Mouse (Mus musculus): ENCODE results near the gene Irak1. TPM values are rescaled to one million over a fixed set of nuclear protein-coding genes. Genes with fewer than 3 reads are reported as not detected.

Gene Irak1
- 43.3 and 48.2 TPM in 2 replicates for polyA plus RNA-seq (2014; fragmentation: Nextera tagmentation; extraction: Ambion mirVana)

- Histone ChIP-seq H3K4me1 (ENCODE audit: control insufficient read depth, insufficient read depth, low read length) (0 out of 2 replicates have a peak, but pooled peaks cover 3% of the 10 kb centered on the region), H3K27ac (replicated peaks; ENCODE audit: low read depth, low read length) (peak within 1 kb of the TSS; percentile 80), H3K4me2 (ENCODE audit: low read depth, low read length) (peak within 1 kb of the TSS; percentile 62), H3K27me3 (replicated peaks; ENCODE audit: control insufficient read depth, insufficient read depth, low read length) (0 out of 2 replicates have a peak, but pooled peaks cover 4% of the 10 kb centered on the region), H3K9me3 (ENCODE audit: control insufficient read depth, low read length) (no peaks in the 10 kb centered on the region), H3K4me3 (ENCODE audit: low read depth, low read length) (peak within 1 kb of the TSS; percentile 61), H3K36me3 (ENCODE audit: control insufficient read depth, insufficient read depth, low read length) (0 out of 2 replicates have a peak, but pooled peaks cover 9% of the 10 kb centered on the region), H3K9ac (ENCODE audit: low read depth, low read length) (peak within 1 kb of the TSS; percentile 87)
- 23% methylated on average over 38 of the region's 72 CpGs for WGBS
- peak; percentile 76 for DNase-seq (ENCODE audit: low spot score)
- peak; percentile 92 for ATAC-seq (ENCODE audit: low read depth)
Observed at GRCm38 (mm10) chrX:74023188-74024049, at the start of gene Irak1. Gene Irak1 (minus strand): TSS chrX:74023918.

DNA sequence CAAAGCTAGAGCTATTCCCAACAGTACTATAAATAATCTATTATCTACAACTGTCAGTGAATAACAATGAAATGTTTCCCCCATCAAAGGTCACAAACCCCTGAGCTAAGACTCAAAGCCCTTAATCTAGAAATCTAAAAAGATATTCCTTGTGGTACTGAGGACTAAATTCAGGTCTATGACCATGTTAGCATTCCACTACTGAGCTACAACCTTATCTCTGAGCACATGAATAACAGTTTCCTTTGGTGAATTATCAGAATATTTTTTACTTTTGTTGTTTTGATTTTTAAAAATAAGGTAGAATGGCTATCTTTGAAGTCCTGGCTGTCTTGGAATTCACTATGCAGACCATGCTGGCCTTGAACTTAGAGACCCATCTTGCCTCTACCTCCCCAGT lies 47.1 kb upstream of the Irak1 start:
- no peaks in the 10 kb centered on the region for H3K36me3 ChIP-seq (ENCODE audit: control insufficient read depth, insufficient read depth, low read length)
- H3K27ac ChIP-seq (replicated peaks; ENCODE audit: low read depth, low read length), result no peak overlapping the region
- ATAC-seq (ENCODE audit: low read depth), result no peak
- H3K9me3 ChIP-seq (ENCODE audit: control insufficient read depth, low read length), result no peaks in the 10 kb centered on the region
- no peak for DNase-seq (ENCODE audit: low spot score)
- H3K27me3 ChIP-seq (replicated peaks; ENCODE audit: control insufficient read depth, insufficient read depth, low read length), result no peaks in the 10 kb centered on the region
- no peak overlapping the region for H3K9ac ChIP-seq (ENCODE audit: low read depth, low read length)
- H3K4me1 ChIP-seq (ENCODE audit: control insufficient read depth, insufficient read depth, low read length), result no peaks in the 10 kb centered on the region
- H3K4me2 ChIP-seq (ENCODE audit: low read depth, low read length), result no peak overlapping the region
- no peak overlapping the region for H3K4me3 ChIP-seq (ENCODE audit: low read depth, low read length)

GRCm38 (mm10) chrX:74067891-74068290 lies 44.2 kb upstream of the Irak1 start:
- H3K4me2 ChIP-seq (ENCODE audit: low read depth, low read length), result no peak overlapping the region
- H3K9ac ChIP-seq (ENCODE audit: low read depth, low read length), result no peak overlapping the region
- no peaks in the 10 kb centered on the region for H3K4me1 ChIP-seq (ENCODE audit: control insufficient read depth, insufficient read depth, low read length)
- no peak overlapping the region for H3K27ac ChIP-seq (replicated peaks; ENCODE audit: low read depth, low read length)
- ATAC-seq (ENCODE audit: low read depth) (no peak), DNase-seq (ENCODE audit: low spot score) (peak; percentile 3)
- no peaks in the 10 kb centered on the region for H3K9me3 ChIP-seq (ENCODE audit: control insufficient read depth, low read length)
- WGBS, result 85% methylated on average over 9 of the region's 9 CpGs
- no peaks in the 10 kb centered on the region for H3K36me3 ChIP-seq (ENCODE audit: control insufficient read depth, insufficient read depth, low read length)
- H3K4me3 ChIP-seq (ENCODE audit: low read depth, low read length), result no peak overlapping the region
- no peaks in the 10 kb centered on the region for H3K27me3 ChIP-seq (replicated peaks; ENCODE audit: control insufficient read depth, insufficient read depth, low read length)

GRCm38 (mm10) chrX:74045107-74045506 lies 21.4 kb upstream of the Irak1 start:
- no peak overlapping the region for H3K9ac ChIP-seq (ENCODE audit: low read depth, low read length)
- 72% methylated on average over 1 of the region's 1 CpGs for WGBS
- no peak for DNase-seq (ENCODE audit: low spot score)
- no peak for ATAC-seq (ENCODE audit: low read depth)
- no peak overlapping the region for H3K4me2 ChIP-seq (ENCODE audit: low read depth, low read length)
- H3K9me3 ChIP-seq (ENCODE audit: control insufficient read depth, low read length), result no peaks in the 10 kb centered on the region
- H3K4me1 ChIP-seq (ENCODE audit: control insufficient read depth, insufficient read depth, low read length), result no peaks in the 10 kb centered on the region
- no peaks in the 10 kb centered on the region; the same call in 1 of the 2 replicates for H3K27me3 ChIP-seq (replicated peaks; ENCODE audit: control insufficient read depth, insufficient read depth, low read length)
- H3K36me3 ChIP-seq (ENCODE audit: control insufficient read depth, insufficient read depth, low read length), result no peaks in the 10 kb centered on the region
- no peak overlapping the region for H3K4me3 ChIP-seq (ENCODE audit: low read depth, low read length)
- no peak overlapping the region for H3K27ac ChIP-seq (replicated peaks; ENCODE audit: low read depth, low read length)

DNA sequence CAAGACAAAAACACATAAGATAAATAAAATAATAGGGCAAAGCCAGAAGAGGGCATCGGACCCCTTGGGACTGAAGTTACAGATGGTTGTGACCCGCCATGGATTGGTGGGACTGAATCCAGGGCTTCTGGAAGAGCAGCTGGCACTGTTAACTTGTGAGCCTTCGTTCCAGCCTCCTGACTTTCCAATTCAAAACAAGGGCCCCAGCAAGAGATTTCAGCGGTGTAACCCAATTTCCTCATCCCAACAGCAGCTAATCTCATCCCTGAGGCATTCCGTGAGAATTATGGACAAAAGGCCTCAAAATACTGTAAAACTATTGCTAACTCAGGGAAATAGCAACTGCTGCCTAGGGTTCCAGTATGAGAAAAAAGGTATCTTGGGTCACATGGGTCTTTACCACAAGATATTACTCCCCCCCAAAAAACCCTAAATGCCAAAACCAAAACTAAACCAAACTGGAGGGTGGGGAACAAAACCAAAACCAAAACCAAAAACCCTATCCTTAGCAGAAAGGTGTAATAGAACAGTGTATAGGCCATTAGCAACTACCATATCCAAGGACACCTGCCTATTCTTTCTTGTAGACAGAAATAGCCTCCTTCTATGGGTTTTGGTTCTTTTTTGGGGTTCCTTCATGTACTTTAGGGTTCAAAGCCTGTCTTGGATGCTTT lies 14.1 kb upstream of the Irak1 start:
- H3K9ac ChIP-seq (ENCODE audit: low read depth, low read length), result no peak overlapping the region
- 78% methylated on average over 5 of the region's 5 CpGs for WGBS
- DNase-seq (ENCODE audit: low spot score) (no peak), ATAC-seq (ENCODE audit: low read depth) (no peak)
- no peak overlapping the region for H3K4me3 ChIP-seq (ENCODE audit: low read depth, low read length)
- no peaks in the 10 kb centered on the region for H3K9me3 ChIP-seq (ENCODE audit: control insufficient read depth, low read length)
- peaks cover 15% of the 10 kb centered on the region for H3K36me3 ChIP-seq (ENCODE audit: control insufficient read depth, insufficient read depth, low read length)
- H3K4me2 ChIP-seq (ENCODE audit: low read depth, low read length), result no peak overlapping the region
- no peak overlapping the region for H3K27ac ChIP-seq (replicated peaks; ENCODE audit: low read depth, low read length)
- no peaks in the 10 kb centered on the region for H3K4me1 ChIP-seq (ENCODE audit: control insufficient read depth, insufficient read depth, low read length)
- H3K27me3 ChIP-seq (replicated peaks; ENCODE audit: control insufficient read depth, insufficient read depth, low read length), result no peaks in the 10 kb centered on the region; the same call in 1 of the 2 replicates

DNA sequence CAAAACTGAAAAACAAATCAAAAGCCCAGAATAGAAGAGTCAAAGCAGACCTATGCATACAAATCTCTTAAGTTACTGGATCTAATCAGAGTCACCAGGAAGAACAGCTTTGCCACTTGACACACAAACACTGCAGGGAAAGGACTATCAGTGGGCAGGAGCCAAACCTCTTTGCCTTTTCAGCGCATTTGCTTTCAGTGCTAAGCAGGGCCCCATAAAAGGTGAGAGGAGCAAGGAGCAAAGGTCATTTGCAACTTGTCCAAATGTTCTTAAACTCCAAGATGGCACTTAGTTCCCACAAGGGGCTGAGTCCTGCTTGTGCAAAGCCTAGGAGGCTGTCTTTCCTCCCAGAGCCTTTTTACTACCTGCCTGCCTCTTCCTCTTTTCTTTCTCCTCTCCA lies 6.3 kb upstream of the Irak1 start:
- Histone ChIP-seq H3K27me3 (replicated peaks; ENCODE audit: control insufficient read depth, insufficient read depth, low read length) (0 out of 2 replicates have a peak, but pooled peaks cover 4% of the 10 kb centered on the region), H3K27ac (replicated peaks; ENCODE audit: low read depth, low read length) (no peak overlapping the region), H3K9ac (ENCODE audit: low read depth, low read length) (no peak overlapping the region), H3K36me3 (ENCODE audit: control insufficient read depth, insufficient read depth, low read length) (no peaks in the 10 kb centered on the region), H3K9me3 (ENCODE audit: control insufficient read depth, low read length) (no peaks in the 10 kb centered on the region), H3K4me1 (ENCODE audit: control insufficient read depth, insufficient read depth, low read length) (no peaks in the 10 kb centered on the region), H3K4me3 (ENCODE audit: low read depth, low read length) (no peak overlapping the region), H3K4me2 (ENCODE audit: low read depth, low read length) (no peak overlapping the region)
- 87% methylated on average over 1 of the region's 1 CpGs for WGBS
- DNase-seq (ENCODE audit: low spot score) (no peak), ATAC-seq (ENCODE audit: low read depth) (no peak)

DNA sequence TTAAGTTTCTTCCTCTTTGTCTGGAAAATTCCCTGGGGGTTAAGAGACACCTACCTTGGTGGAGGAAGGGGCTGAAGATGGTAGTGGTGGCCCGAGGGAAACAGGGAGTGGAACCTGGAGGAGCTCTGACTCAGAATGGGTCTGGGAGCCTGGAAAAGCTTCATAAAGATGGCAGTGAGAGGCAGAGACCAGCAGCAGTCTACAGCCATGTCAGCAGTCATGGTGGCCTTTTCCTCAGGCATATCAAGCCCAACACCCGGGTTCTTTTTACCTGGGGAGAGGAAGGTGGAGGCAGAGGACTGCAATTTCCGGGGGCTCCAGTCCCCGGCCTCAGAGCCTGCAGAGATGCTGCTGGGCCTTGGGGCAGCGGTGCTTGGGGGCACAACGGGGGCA lies 927 bp downstream of the Irak1 start:
- H3K27ac ChIP-seq (replicated peaks; ENCODE audit: low read depth, low read length), result no peak overlapping the region
- WGBS, result 26% methylated on average over 4 of the region's 6 CpGs
- no peak for ATAC-seq (ENCODE audit: low read depth)

GRCm38 (mm10) chrX:74014597-74014996 lies 9.1 kb downstream of the Irak1 start:
- H3K36me3 ChIP-seq (ENCODE audit: control insufficient read depth, insufficient read depth, low read length), result peaks cover 28% of the 10 kb centered on the region
- 87% methylated on average over 1 of the region's 1 CpGs for WGBS
- no peak for DNase-seq (ENCODE audit: low spot score)
- H3K4me1 ChIP-seq (ENCODE audit: control insufficient read depth, insufficient read depth, low read length), result no peaks in the 10 kb centered on the region
- H3K9ac ChIP-seq (ENCODE audit: low read depth, low read length), result no peak overlapping the region
- no peaks in the 10 kb centered on the region for H3K9me3 ChIP-seq (ENCODE audit: control insufficient read depth, low read length)
- no peak for ATAC-seq (ENCODE audit: low read depth)
- H3K27ac ChIP-seq (replicated peaks; ENCODE audit: low read depth, low read length), result no peak overlapping the region
- no peak overlapping the region for H3K4me3 ChIP-seq (ENCODE audit: low read depth, low read length)
- no peak overlapping the region for H3K4me2 ChIP-seq (ENCODE audit: low read depth, low read length)
- no peaks in the 10 kb centered on the region for H3K27me3 ChIP-seq (replicated peaks; ENCODE audit: control insufficient read depth, insufficient read depth, low read length)

More for the DNA sequence above, 927 bp downstream of the Irak1 start:
- DNase-seq (ENCODE audit: low spot score), result no peak
- H3K36me3 ChIP-seq (ENCODE audit: control insufficient read depth, insufficient read depth, low read length), result peaks cover 14% of the 10 kb centered on the region; the same call in 1 of the 2 replicates
- peak overlapping the region; percentile 62 for H3K4me2 ChIP-seq (ENCODE audit: low read depth, low read length)
- peak overlapping the region; percentile 87 for H3K9ac ChIP-seq (ENCODE audit: low read depth, low read length)
- H3K4me1 ChIP-seq (ENCODE audit: control insufficient read depth, insufficient read depth, low read length), result 0 out of 2 replicates have a peak, but pooled peaks cover 3% of the 10 kb centered on the region
- peak overlapping the region; percentile 61 for H3K4me3 ChIP-seq (ENCODE audit: low read depth, low read length)
- H3K27me3 ChIP-seq (replicated peaks; ENCODE audit: control insufficient read depth, insufficient read depth, low read length), result 0 out of 2 replicates have a peak, but pooled peaks cover 4% of the 10 kb centered on the region
- no peaks in the 10 kb centered on the region for H3K9me3 ChIP-seq (ENCODE audit: control insufficient read depth, low read length)
